Mouse (Mus musculus): ENCODE results near the gene Tex13c2. TPM values are rescaled to one million over a fixed set of nuclear protein-coding genes. Genes with fewer than 3 reads are reported as not detected.

The Tex13c2 gene
- polyA plus RNA-seq (2014; fragmentation: Nextera tagmentation; extraction: Ambion mirVana), result not detected in 2 replicates

DNA sequence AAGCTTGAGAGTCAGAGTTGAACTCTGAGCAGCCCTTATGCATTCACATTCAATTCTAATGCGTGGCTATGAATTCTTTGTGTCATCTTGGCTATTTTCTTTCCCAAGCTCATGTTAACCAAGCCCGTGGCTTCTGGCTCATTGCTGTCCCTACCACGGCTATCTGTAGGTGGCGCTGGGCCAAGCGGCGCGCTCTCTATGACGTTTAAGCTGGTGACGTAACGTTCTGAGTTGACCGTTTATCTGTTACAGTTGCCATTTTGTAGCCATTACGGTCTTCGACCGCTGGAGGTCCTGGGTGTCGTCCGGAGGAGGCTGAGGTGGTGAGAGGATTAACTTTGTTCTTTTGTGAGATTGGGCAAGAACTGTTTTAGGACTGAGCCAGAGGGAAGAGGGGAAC lies at the start of gene Tex13c2:
Gene Tex13c2, plus strand, starts transcription at position 246 of the 400 bp plus-strand sequence.
- ATAC-seq (replicated peaks; ENCODE audit: low FRiP score, low TSS enrichment, low read depth) (no peak), DNase-seq (ENCODE audit: low spot score) (no peak)
- H3K4me2 ChIP-seq (ENCODE audit: low read length), result no peak within 1 kb of the TSS
- H3K27ac ChIP-seq (ENCODE audit: low read depth), result no peak within 1 kb of the TSS
- 88% methylated on average over 16 of the region's 16 CpGs for WGBS
- H3K9ac ChIP-seq (ENCODE audit: low read length), result no peak within 1 kb of the TSS
- no peak within 1 kb of the TSS for H3K4me3 ChIP-seq (ENCODE audit: low read depth, low read length)
- H3K27me3 ChIP-seq (replicated peaks; ENCODE audit: control insufficient read depth, insufficient read depth, low read length), result no peaks in the 10 kb centered on the region
- H3K4me1 ChIP-seq (replicated peaks; ENCODE audit: control insufficient read depth, insufficient read depth, low read length), result no peaks in the 10 kb centered on the region
- H3K36me3 ChIP-seq (ENCODE audit: control insufficient read depth, insufficient read depth, low read length), result no peaks in the 10 kb centered on the region
- H3K9me3 ChIP-seq (ENCODE audit: control insufficient read depth, low read length), result no peaks in the 10 kb centered on the region

DNA sequence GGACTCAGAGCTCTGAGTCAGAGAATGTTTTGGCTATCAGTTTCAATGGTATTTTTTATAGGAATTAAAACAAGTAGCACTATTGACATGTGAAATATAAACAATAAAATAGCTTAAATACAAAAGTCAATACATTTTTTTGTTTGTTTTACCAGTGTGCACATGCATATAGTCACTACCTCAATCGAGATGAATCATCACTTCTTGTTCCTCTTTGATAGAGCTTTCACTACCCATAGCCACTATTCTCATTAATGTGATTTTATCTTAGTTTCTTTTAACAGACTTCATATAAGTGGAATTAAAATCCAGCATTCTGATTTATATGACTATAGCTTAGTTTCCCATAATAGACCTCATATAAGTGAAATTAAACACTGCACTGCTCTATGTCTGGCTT lies 39.2 kb upstream of the Tex13c2 start:
- ATAC-seq (replicated peaks; ENCODE audit: low FRiP score, low TSS enrichment, low read depth), result no peak
- WGBS, result 72% methylated on average over 1 of the region's 1 CpGs
- no peaks in the 10 kb centered on the region for H3K27me3 ChIP-seq (replicated peaks; ENCODE audit: control insufficient read depth, insufficient read depth, low read length)

DNA sequence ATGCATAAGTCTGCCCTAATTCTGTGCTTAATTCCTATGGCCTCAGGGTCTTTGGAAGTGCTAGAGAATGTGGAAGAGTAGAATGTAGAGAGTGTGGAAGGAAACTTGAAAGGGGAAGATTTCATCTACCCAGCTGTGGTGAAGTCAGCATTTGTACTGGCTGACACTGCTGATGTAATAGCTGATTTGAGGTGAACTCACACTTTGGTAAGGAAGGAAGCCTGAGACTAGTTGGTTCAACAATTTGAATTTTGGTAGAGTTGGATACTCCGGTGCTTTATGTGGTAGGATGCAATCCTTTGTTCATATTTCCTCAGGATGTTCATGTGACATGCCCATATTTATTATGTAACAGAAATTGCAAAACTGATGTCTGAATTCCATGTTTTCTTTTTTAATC lies 36.5 kb upstream of the Tex13c2 start:
- 91% methylated on average over 1 of the region's 1 CpGs for WGBS
- no peaks in the 10 kb centered on the region for H3K4me1 ChIP-seq (replicated peaks; ENCODE audit: control insufficient read depth, insufficient read depth, low read length)
- no peak overlapping the region for H3K9ac ChIP-seq (ENCODE audit: low read length)
- no peaks in the 10 kb centered on the region for H3K9me3 ChIP-seq (ENCODE audit: control insufficient read depth, low read length)
- no peaks in the 10 kb centered on the region for H3K36me3 ChIP-seq (ENCODE audit: control insufficient read depth, insufficient read depth, low read length)
- no peaks in the 10 kb centered on the region for H3K27me3 ChIP-seq (replicated peaks; ENCODE audit: control insufficient read depth, insufficient read depth, low read length)
- ATAC-seq (replicated peaks; ENCODE audit: low FRiP score, low TSS enrichment, low read depth) (no peak), DNase-seq (ENCODE audit: low spot score) (no peak)
- no peak overlapping the region for H3K4me3 ChIP-seq (ENCODE audit: low read depth, low read length)
- H3K27ac ChIP-seq (ENCODE audit: low read depth), result no peak overlapping the region
- no peak overlapping the region for H3K4me2 ChIP-seq (ENCODE audit: low read length)

More for the DNA sequence above, 39.2 kb upstream of the Tex13c2 start:
- Histone ChIP-seq H3K4me2 (ENCODE audit: low read length) (no peak overlapping the region), H3K9ac (ENCODE audit: low read length) (no peak overlapping the region), H3K4me3 (ENCODE audit: low read depth, low read length) (no peak overlapping the region), H3K36me3 (ENCODE audit: control insufficient read depth, insufficient read depth, low read length) (no peaks in the 10 kb centered on the region), H3K9me3 (ENCODE audit: control insufficient read depth, low read length) (no peaks in the 10 kb centered on the region), H3K4me1 (replicated peaks; ENCODE audit: control insufficient read depth, insufficient read depth, low read length) (no peaks in the 10 kb centered on the region), H3K27ac (ENCODE audit: low read depth) (no peak overlapping the region)
- DNase-seq (ENCODE audit: low spot score), result no peak

DNA sequence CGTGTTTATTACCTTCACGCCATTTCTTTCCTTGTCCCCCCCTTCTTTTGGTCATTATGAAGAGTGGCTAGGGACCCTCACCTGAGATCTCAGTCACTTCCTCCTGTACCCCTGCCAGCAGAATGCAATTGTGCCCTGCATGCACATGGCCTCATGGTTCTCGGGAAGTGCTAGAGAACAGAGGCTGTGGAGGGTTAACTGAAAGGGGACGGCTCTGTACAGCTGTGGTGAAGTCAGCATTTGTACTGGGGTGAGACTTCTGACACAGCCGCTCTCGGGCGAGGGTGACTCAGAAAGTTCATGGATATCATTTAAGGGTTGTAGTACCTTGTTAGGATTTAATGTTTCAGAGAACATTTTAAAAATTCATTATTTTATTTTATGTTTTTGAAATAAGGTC lies 35.0 kb upstream of the Tex13c2 start:
- H3K9ac ChIP-seq (ENCODE audit: low read length), result no peak overlapping the region
- H3K36me3 ChIP-seq (ENCODE audit: control insufficient read depth, insufficient read depth, low read length), result no peaks in the 10 kb centered on the region
- H3K27ac ChIP-seq (ENCODE audit: low read depth), result no peak overlapping the region
- no peaks in the 10 kb centered on the region for H3K9me3 ChIP-seq (ENCODE audit: control insufficient read depth, low read length)
- H3K4me3 ChIP-seq (ENCODE audit: low read depth, low read length), result no peak overlapping the region
- H3K4me2 ChIP-seq (ENCODE audit: low read length), result no peak overlapping the region
- no peaks in the 10 kb centered on the region for H3K4me1 ChIP-seq (replicated peaks; ENCODE audit: control insufficient read depth, insufficient read depth, low read length)
- DNase-seq (ENCODE audit: low spot score), result no peak
- 75% methylated on average over 7 of the region's 7 CpGs for WGBS
- no peak for ATAC-seq (replicated peaks; ENCODE audit: low FRiP score, low TSS enrichment, low read depth)
- H3K27me3 ChIP-seq (replicated peaks; ENCODE audit: control insufficient read depth, insufficient read depth, low read length), result no peaks in the 10 kb centered on the region

DNA sequence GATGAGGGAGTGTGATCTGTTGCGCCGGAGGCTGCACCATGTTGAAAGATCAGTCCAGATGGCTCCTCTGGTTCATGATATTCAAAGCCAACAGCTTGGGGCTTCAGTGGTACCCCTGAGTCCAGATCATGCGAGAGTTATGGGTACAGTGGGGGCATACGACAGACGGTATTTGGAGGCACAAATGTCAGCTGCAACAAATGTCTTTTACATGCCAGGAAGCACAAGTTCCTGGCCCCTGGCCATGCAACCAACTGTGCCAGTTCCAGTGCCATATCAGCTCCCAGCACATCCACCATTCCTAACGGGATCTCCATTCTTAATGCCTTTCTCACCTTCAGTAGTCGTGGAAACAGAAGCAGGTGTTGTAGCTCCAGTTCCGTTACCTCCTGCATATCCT lies 845 bp downstream of the Tex13c2 start:
- H3K4me2 ChIP-seq (ENCODE audit: low read length), result no peak overlapping the region
- DNase-seq (ENCODE audit: low spot score), result no peak
- WGBS, result 94% methylated on average over 8 of the region's 8 CpGs

DNA sequence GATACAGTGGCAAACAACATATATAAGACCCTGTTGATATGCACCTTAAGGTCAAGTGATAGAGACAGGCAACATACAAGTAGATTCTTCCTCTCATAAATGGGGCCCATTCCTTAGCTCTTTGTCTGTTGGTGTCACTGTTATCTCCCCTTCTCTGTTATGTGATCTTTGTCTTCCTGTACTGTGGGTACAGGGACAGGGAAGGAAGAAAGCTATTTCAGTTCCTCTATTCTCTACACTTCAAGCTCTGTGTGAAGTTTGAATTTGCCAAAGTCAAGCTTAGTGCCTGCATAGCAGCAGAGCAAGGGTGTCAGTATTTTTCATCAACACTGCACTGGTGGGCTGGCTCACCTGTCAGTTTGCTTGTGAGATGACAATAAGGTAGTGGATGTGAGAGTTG lies 11.0 kb downstream of the Tex13c2 start:
- H3K27ac ChIP-seq (ENCODE audit: low read depth), result no peak overlapping the region
- no peaks in the 10 kb centered on the region for H3K4me1 ChIP-seq (replicated peaks; ENCODE audit: control insufficient read depth, insufficient read depth, low read length)
- ATAC-seq (replicated peaks; ENCODE audit: low FRiP score, low TSS enrichment, low read depth) (no peak), DNase-seq (ENCODE audit: low spot score) (no peak)
- no peaks in the 10 kb centered on the region for H3K36me3 ChIP-seq (ENCODE audit: control insufficient read depth, insufficient read depth, low read length)
- no peaks in the 10 kb centered on the region for H3K9me3 ChIP-seq (ENCODE audit: control insufficient read depth, low read length)
- H3K4me3 ChIP-seq (ENCODE audit: low read depth, low read length), result no peak overlapping the region
- H3K4me2 ChIP-seq (ENCODE audit: low read length), result no peak overlapping the region
- no peaks in the 10 kb centered on the region for H3K27me3 ChIP-seq (replicated peaks; ENCODE audit: control insufficient read depth, insufficient read depth, low read length)
- no peak overlapping the region for H3K9ac ChIP-seq (ENCODE audit: low read length)

More for the DNA sequence above, 845 bp downstream of the Tex13c2 start:
- no peaks in the 10 kb centered on the region for H3K27me3 ChIP-seq (replicated peaks; ENCODE audit: control insufficient read depth, insufficient read depth, low read length)
- no peak overlapping the region for H3K27ac ChIP-seq (ENCODE audit: low read depth)
- ATAC-seq (replicated peaks; ENCODE audit: low FRiP score, low TSS enrichment, low read depth), result no peak
- H3K9me3 ChIP-seq (ENCODE audit: control insufficient read depth, low read length), result no peaks in the 10 kb centered on the region
- no peaks in the 10 kb centered on the region for H3K4me1 ChIP-seq (replicated peaks; ENCODE audit: control insufficient read depth, insufficient read depth, low read length)
- no peak overlapping the region for H3K9ac ChIP-seq (ENCODE audit: low read length)
- H3K36me3 ChIP-seq (ENCODE audit: control insufficient read depth, insufficient read depth, low read length), result no peaks in the 10 kb centered on the region
- no peak overlapping the region for H3K4me3 ChIP-seq (ENCODE audit: low read depth, low read length)

DNA sequence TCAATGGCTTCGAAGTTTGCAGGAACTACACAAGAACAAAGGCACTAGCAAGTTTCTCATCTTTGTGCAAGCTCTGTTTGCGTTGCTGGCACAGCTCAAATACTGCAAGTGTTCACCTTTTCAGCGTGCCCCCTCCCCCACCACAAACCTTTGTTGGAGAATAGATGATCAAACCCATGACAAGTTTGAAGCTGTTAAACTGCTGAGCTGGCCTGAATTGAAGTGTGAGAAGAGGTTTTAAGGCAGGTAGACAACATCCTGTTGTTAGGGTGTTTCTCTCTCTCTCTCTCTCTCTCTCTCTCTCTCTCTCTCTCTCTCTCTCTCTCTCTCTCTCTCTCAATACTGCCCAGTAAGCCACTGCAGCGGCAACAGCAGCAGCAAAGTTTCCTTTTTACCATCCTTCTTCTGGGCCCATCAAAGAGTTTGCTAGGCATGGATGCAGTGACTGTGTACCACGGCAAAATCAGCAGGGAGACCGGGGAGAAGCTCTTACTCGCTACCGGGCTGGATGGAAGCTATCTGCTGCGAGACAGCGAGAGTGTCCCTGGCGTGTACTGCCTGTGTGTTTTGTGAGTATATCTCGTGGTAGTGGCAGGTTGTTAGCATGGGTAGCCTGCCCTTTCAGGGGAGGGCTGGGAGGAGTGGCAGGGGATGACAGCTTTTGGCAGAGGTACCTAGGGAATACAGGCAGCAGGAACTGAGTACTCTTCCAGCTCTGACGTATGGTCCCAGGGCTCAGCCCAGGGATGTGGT lies 13.0 kb downstream of the Tex13c2 start, which contains the start of gene Sh2d1a:
Gene Sh2d1a, plus strand, starts transcription at position 163 of the 753 bp plus-strand sequence.
- no peaks in the 10 kb centered on the region for H3K36me3 ChIP-seq (ENCODE audit: control insufficient read depth, insufficient read depth, low read length)
- WGBS, result 84% methylated on average over 13 of the region's 13 CpGs
- no peak within 1 kb of the TSS for H3K4me3 ChIP-seq (ENCODE audit: low read depth, low read length)
- H3K9me3 ChIP-seq (ENCODE audit: control insufficient read depth, low read length), result no peaks in the 10 kb centered on the region
- H3K27me3 ChIP-seq (replicated peaks; ENCODE audit: control insufficient read depth, insufficient read depth, low read length), result no peaks in the 10 kb centered on the region
- H3K9ac ChIP-seq (ENCODE audit: low read length), result no peak within 1 kb of the TSS
- H3K27ac ChIP-seq (ENCODE audit: low read depth), result no peak within 1 kb of the TSS
- no peak for DNase-seq (ENCODE audit: low spot score)
- H3K4me1 ChIP-seq (replicated peaks; ENCODE audit: control insufficient read depth, insufficient read depth, low read length), result no peaks in the 10 kb centered on the region
- no peak for ATAC-seq (replicated peaks; ENCODE audit: low FRiP score, low TSS enrichment, low read depth)
- H3K4me2 ChIP-seq (ENCODE audit: low read length), result no peak within 1 kb of the TSS

DNA sequence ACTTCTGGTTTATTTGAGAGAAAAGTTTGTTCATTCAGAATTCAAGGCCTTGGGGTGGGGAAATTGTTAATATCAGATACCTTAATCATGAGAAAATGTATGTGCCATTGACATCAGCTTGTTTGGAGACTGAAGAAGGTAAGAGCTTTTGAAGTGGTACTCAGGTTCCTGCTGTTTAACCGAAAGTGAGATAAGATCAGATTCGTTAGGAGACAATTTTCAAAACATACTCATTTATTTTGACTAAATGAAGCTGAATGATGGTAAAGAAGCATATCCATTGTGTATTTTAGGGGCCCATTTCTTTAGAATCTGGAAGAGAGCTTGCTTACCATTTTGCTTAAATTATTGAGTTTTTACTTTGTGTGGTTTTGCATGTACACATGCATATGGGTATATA lies 21.6 kb downstream of the Tex13c2 start:
- Histone ChIP-seq H3K4me1 (replicated peaks; ENCODE audit: control insufficient read depth, insufficient read depth, low read length) (no peaks in the 10 kb centered on the region), H3K4me3 (ENCODE audit: low read depth, low read length) (no peak overlapping the region), H3K4me2 (ENCODE audit: low read length) (no peak overlapping the region), H3K36me3 (ENCODE audit: control insufficient read depth, insufficient read depth, low read length) (no peaks in the 10 kb centered on the region), H3K27me3 (replicated peaks; ENCODE audit: control insufficient read depth, insufficient read depth, low read length) (no peaks in the 10 kb centered on the region), H3K27ac (ENCODE audit: low read depth) (no peak overlapping the region), H3K9ac (ENCODE audit: low read length) (no peak overlapping the region), H3K9me3 (ENCODE audit: control insufficient read depth, low read length) (no peaks in the 10 kb centered on the region)
- ATAC-seq (replicated peaks; ENCODE audit: low FRiP score, low TSS enrichment, low read depth) (no peak), DNase-seq (ENCODE audit: low spot score) (no peak)
- WGBS, result 88% methylated on average over 2 of the region's 2 CpGs

DNA sequence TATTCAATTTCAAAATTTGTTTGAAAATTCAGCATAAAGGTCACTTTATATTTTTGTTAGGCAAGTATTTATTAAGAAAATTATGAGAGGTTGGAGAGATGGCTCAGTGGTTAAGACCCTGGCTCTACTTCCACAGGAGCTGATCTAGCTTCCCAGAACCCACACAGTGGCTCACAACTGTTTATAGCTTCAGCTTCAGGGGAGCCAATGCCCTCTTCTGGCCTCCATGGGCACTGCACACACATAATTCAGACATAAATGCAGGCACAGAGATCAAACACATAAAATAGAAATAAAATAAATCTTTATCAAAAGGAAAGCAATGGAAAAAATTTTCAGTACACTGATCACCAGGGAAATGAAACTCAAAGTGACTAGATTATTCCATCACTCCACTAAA lies 23.1 kb downstream of the Tex13c2 start:
- no peak for ATAC-seq (replicated peaks; ENCODE audit: low FRiP score, low TSS enrichment, low read depth)
- Histone ChIP-seq H3K4me2 (ENCODE audit: low read length) (no peak overlapping the region), H3K27ac (ENCODE audit: low read depth) (no peak overlapping the region), H3K4me1 (replicated peaks; ENCODE audit: control insufficient read depth, insufficient read depth, low read length) (no peaks in the 10 kb centered on the region), H3K9ac (ENCODE audit: low read length) (no peak overlapping the region), H3K9me3 (ENCODE audit: control insufficient read depth, low read length) (no peaks in the 10 kb centered on the region), H3K4me3 (ENCODE audit: low read depth, low read length) (no peak overlapping the region), H3K27me3 (replicated peaks; ENCODE audit: control insufficient read depth, insufficient read depth, low read length) (no peaks in the 10 kb centered on the region), H3K36me3 (ENCODE audit: control insufficient read depth, insufficient read depth, low read length) (no peaks in the 10 kb centered on the region)
- DNase-seq (ENCODE audit: low spot score), result no peak
